Mouse (Mus musculus) stomach, postnatal 0 days (tissue): Measurements from ENCODE around the gene Wdr93. TPM values are rescaled to one million over a fixed set of nuclear protein-coding genes. Genes with fewer than 3 reads are reported as not detected.
A peak's percentile ranks its signal among the peaks of the same experiment; 100 is the strongest.

Source experiments
- ATAC-seq: fragments of 200-750 bp; cut with Nextera tagmentation; 2 replicates; pipeline ENCODE4 v1.8.0; 2017; ENCODE audit not compliant: low FRiP score, low TSS enrichment
- DNase-seq: peaks from one replicate; pipeline ENCODE4 v3.0.0-alpha.2; 2016; ENCODE audit warnings: low spot score
- H3K27ac ChIP-seq: fragments of 300-500 bp; sonication (generic); replicated peaks from 2 replicates; pipeline ENCODE4 v1.5.1; 2014; ENCODE audit warnings: mild to moderate bottlenecking, control low read depth
- H3K27me3 ChIP-seq: fragments of 300-500 bp; sonication (generic); 2 replicates; pipeline ENCODE4 v1.6.1; 2014; ENCODE audit warnings: low read length; ENCODE audit not compliant: control insufficient read depth, insufficient read depth
- H3K36me3 ChIP-seq: fragments of 300-500 bp; sonication (generic); 2 replicates; pipeline ENCODE4 v1.6.1; 2014; ENCODE audit warnings: low read length, mixed read lengths; ENCODE audit not compliant: control insufficient read depth, insufficient read depth
- H3K4me1 ChIP-seq: fragments of 300-500 bp; sonication (generic); replicated peaks from 2 replicates; pipeline ENCODE4 v1.6.1; 2014; ENCODE audit warnings: antibody characterized with exemption; ENCODE audit not compliant: control insufficient read depth, insufficient read depth
- H3K4me2 ChIP-seq: fragments of 300-500 bp; sonication (generic); replicated peaks from 2 replicates; pipeline ENCODE4 v1.6.1; 2014; ENCODE audit warnings: low read depth, mild to moderate bottlenecking, control low read depth, moderate library complexity
- H3K4me3 ChIP-seq: fragments of 300-500 bp; sonication (generic); 2 replicates; pipeline ENCODE4 v1.5.1; 2014; ENCODE audit warnings: low read depth, low read length, control low read depth
- H3K9ac ChIP-seq: fragments of 300-500 bp; sonication (generic); 2 replicates; pipeline ENCODE4 v1.6.1; 2014; ENCODE audit warnings: mild to moderate bottlenecking, low read length, control low read depth, mixed read lengths
- H3K9me3 ChIP-seq: fragments of 300-500 bp; sonication (generic); 2 replicates; pipeline ENCODE4 v1.6.1; 2016; ENCODE audit warnings: low read length; ENCODE audit not compliant: control insufficient read depth
- CTCF ChIP-seq: IDR thresholded peaks from 2 replicates; pipeline ENCODE4 v1.5.1; 2016; ENCODE audit warnings: antibody characterized with exemption, low read depth, mild to moderate bottlenecking, moderate library complexity
- EP300 ChIP-seq: optimal IDR thresholded peaks from 2 replicates; pipeline ENCODE3; 2016; ENCODE audit warnings: antibody characterized with exemption
- WGBS: fragments of 180-500 bp; shearing (Covaris S2); extraction: QIAGEN DNeasy Blood & Tissue Kit; methylation state at CpG from one replicate; pipeline ENCODE4 v1.1.7; 2014; 5-methylcytosine and 5-hydroxymethylcytosine counted together
- polyA plus RNA-seq: library from polyadenylated mRNA; unstranded; fragments of >200 nt; fragmentation: Nextera tagmentation; extraction: Ambion mirVana; gene quantifications from 2 replicates; pipeline ENCODE4 v1.2.1, GENCODE M21; 2015

The Wdr93 gene
- polyA plus RNA-seq, 1 experiment from 2014 or later: 0.04 TPM

DNA sequence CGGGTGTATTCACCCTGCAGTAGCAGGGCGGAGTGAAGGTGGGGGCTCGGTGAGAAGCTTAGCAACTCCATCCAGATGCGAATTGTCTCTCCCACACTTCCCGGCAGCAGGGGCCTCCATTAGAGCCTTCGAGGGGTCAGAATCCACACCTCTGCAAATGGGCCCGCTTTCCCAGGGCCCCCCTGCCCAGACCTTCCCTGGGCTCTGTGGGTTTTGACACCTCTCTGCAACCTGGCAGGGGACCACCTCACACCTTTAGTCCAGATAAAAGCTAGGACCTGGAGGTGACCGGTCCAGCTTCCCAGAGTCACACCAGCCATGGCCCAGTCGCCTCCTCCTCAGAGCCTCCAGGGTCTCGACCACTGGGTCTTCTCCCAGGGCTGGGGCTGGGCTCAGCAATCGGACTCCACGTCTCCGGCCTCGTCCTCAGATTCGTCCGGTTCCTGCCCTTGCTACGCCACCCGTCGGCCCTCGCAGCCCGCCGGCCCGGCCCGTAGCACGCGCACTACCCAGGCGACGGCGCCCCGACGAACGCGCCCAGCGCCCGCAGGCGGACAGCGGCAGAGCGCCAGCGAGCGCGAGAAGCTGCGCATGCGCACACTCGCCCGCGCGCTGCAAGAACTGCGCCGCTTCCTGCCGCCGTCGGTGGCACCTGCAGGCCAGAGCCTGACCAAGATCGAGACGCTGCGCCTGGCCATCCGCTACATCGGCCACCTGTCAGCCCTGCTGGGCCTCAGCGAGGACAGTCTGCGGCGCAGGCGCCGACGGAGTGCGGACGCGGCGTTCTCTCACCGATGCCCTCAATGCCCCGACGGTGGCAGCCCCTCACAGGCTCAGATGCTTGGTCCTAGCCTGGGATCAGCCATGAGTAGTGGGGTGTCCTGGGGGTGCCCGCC, 67.9 kb downstream of the Wdr93 start, which contains the start of gene Mesp2:
Gene Mesp2 (plus strand): TSS at position 117 of the 896 bp plus-strand sequence.
- TF ChIP-seq CTCF (no peak), EP300 (no peak)
- Histone ChIP-seq H3K27ac (no peak within 1 kb of the TSS), H3K9ac (peak within 1 kb of the TSS; percentile 50; the same call in 1 of the 2 replicates), H3K4me1 (no peaks in the 10 kb centered on the region), H3K4me3 (peak within 1 kb of the TSS; percentile 16; the same call in 1 of the 2 replicates), H3K36me3 (no peaks in the 10 kb centered on the region), H3K4me2 (peak within 1 kb of the TSS; percentile 54), H3K27me3 (no peaks in the 10 kb centered on the region), H3K9me3 (no peaks in the 10 kb centered on the region)
- peak; percentile 83 for DNase-seq
- peak; percentile 80 for ATAC-seq
- 13% methylated on average over 66 of the region's 71 CpGs for whole genome bisulfite sequencing

DNA sequence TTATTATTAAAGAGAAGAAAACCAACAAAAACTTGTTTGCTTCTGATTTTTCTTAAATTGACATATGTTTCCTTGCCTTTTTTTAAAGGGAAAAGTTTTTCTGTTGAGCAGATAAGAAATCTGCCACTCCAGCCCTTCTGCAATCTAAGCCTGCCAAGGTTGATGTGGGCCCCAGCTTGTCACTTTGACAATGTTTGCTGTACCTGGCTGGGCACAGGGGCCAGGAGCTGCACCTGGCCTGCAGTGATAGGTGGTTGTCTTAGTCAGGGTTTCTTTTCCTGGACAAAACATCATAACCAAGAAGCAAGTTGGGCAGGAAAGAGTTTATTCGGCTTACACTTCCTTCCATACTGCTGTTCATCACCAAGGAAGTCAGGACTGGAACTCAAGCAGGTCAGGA, 70.4 kb downstream of the Wdr93 start:
- no peaks in the 10 kb centered on the region for H3K36me3 ChIP-seq
- ATAC-seq (no peak), DNase-seq (no peak)
- no peak overlapping the region for H3K4me2 ChIP-seq
- no peak overlapping the region for H3K4me3 ChIP-seq
- 63% methylated on average over 1 of the region's 1 CpGs for whole genome bisulfite sequencing
- no peak overlapping the region for H3K27ac ChIP-seq
- H3K9ac ChIP-seq: no peak overlapping the region
- no peaks in the 10 kb centered on the region for H3K9me3 ChIP-seq
- no peaks in the 10 kb centered on the region for H3K27me3 ChIP-seq
- TF ChIP-seq EP300: no peak
- no peak for TF ChIP-seq CTCF
- no peaks in the 10 kb centered on the region for H3K4me1 ChIP-seq

DNA sequence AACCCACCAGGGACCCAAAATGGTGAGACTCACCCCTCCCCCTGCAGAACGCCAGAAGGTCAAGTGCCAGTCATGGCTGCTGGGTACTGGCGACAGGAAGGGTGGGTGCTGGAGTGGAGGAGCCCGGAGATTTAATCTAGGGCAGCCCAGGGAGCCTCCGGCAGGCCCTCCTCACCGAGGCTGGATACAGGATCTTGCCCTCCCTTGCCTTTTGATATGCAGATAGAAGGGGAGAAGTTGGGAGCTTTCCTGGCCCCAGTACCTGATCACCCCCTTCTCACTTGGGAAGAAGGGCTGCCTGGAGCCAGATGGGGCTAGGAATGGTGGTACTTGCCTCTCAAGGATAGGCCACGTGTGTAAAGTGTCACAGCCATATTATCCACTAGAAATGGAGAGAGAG, 75.4 kb downstream of the Wdr93 start:
- no peak overlapping the region for H3K27ac ChIP-seq
- no peaks in the 10 kb centered on the region for H3K9me3 ChIP-seq
- no peaks in the 10 kb centered on the region for H3K27me3 ChIP-seq
- H3K4me3 ChIP-seq: no peak overlapping the region
- H3K4me2 ChIP-seq: no peak overlapping the region
- TF ChIP-seq CTCF: no peak
- no peak for TF ChIP-seq EP300
- H3K4me1 ChIP-seq: no peaks in the 10 kb centered on the region
- 19% methylated on average over 6 of the region's 6 CpGs for WGBS
- no peaks in the 10 kb centered on the region for H3K36me3 ChIP-seq
- ATAC-seq: no peak
- H3K9ac ChIP-seq: no peak overlapping the region
- DNase-seq: no peak

DNA sequence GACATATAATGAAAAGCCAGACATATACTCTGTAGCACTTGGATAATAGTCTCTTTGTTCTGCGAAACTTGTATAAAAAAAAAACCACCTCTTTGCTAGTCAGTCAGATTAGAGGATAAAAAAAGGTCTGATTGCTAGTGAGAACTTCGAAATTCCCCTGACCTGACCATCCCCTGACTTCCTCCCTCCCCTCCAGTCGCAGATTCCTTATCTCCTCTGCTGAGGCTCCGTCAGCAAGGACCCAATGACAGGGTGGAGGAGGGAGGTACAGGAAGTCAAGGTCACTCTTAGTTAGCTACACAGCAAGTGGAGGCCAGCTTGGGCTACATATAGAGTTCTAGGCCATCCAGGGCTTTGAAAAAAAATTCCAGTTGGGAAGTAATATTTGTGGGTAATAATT, 76.6 kb downstream of the Wdr93 start:
- Histone ChIP-seq H3K9me3 (no peaks in the 10 kb centered on the region), H3K9ac (no peak overlapping the region), H3K4me3 (no peak overlapping the region), H3K4me1 (no peaks in the 10 kb centered on the region), H3K4me2 (no peak overlapping the region), H3K27ac (no peak overlapping the region), H3K36me3 (no peaks in the 10 kb centered on the region), H3K27me3 (no peaks in the 10 kb centered on the region)
- TF ChIP-seq EP300 (no peak), CTCF (no peak)
- WGBS: 36% methylated on average over 4 of the region's 4 CpGs
- DNase-seq (no peak), ATAC-seq (no peak)

DNA sequence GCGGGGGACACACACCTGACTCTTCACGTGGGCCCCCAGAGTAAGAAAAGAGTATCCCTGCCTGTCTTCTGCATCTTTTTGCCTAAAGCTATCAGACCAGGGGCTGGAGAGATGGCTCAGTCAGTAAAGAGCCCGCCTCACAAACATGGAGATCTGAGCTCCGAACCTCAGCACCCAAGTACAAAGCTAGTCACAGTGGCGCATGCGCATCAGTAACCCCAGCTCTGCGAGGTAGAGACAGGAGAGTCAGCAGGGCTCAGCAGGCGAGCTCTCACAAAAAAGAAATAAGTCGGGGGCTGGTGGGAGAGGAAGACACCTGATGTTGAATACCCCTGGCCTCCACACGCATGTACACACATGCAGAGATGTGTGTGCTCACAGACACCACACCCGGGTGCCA, 77.0 kb downstream of the Wdr93 start:
- WGBS: 54% methylated on average over 11 of the region's 11 CpGs
- Histone ChIP-seq H3K4me2 (no peak overlapping the region), H3K9me3 (no peaks in the 10 kb centered on the region), H3K9ac (no peak overlapping the region), H3K27me3 (no peaks in the 10 kb centered on the region), H3K36me3 (no peaks in the 10 kb centered on the region), H3K4me3 (no peak overlapping the region), H3K27ac (no peak overlapping the region), H3K4me1 (no peaks in the 10 kb centered on the region)
- no peak for TF ChIP-seq CTCF
- TF ChIP-seq EP300: no peak
- ATAC-seq: no peak
- no peak for DNase-seq

DNA sequence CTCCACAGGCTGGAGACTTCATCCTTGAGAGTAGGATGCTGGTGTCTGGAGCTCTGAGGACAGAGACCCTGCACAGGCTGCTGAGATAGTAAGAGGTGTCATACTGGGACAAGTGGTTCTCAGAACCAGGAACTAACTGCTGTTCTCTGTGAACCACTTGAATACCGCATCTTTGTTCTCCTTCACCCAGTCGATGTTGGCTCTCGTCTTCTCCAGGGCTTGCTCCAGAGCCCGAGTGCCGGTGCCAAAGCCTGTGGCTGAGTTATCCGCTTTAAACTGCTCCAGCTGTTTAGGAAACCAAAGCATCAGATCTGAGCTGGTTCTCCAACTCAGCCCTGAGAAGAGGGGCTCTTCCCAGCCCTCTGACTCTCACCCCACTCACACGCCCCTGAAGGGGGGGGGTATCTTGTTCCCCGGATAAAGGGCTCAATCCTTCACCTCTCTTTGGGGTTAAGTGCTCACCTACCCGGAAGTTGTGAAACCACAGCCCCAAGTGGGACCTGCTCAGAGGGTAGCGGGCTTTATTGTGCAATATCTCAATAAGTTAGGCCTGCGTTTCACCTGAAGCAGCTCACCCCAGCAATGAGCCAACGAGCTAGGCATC, 79.2 kb downstream of the Wdr93 start:
- 75% methylated on average over 12 of the region's 12 CpGs for WGBS
- Histone ChIP-seq H3K4me2 (no peak overlapping the region), H3K9ac (no peak overlapping the region), H3K36me3 (no peaks in the 10 kb centered on the region), H3K4me1 (no peaks in the 10 kb centered on the region), H3K27ac (no peak overlapping the region), H3K4me3 (no peak overlapping the region), H3K27me3 (no peaks in the 10 kb centered on the region), H3K9me3 (no peaks in the 10 kb centered on the region)
- no peak for TF ChIP-seq EP300
- TF ChIP-seq CTCF: no peak
- DNase-seq (no peak), ATAC-seq (no peak)
